Mouse (Mus musculus) ovary, postnatal 36 days (tissue): ENCODE measurements around the gene Wfdc6a.
"Not testable (repeated sequence)": the region's sequence is repeated elsewhere in the genome, so short reads cannot be mapped to it uniquely, and the experiment has no call there.

Experiments used
- DNase-seq: peaks from one replicate; pipeline ENCODE4 v3.0.0; 2022; ENCODE audit warnings: low spot score, mixed read lengths

Gene Wfdc6a

DNA sequence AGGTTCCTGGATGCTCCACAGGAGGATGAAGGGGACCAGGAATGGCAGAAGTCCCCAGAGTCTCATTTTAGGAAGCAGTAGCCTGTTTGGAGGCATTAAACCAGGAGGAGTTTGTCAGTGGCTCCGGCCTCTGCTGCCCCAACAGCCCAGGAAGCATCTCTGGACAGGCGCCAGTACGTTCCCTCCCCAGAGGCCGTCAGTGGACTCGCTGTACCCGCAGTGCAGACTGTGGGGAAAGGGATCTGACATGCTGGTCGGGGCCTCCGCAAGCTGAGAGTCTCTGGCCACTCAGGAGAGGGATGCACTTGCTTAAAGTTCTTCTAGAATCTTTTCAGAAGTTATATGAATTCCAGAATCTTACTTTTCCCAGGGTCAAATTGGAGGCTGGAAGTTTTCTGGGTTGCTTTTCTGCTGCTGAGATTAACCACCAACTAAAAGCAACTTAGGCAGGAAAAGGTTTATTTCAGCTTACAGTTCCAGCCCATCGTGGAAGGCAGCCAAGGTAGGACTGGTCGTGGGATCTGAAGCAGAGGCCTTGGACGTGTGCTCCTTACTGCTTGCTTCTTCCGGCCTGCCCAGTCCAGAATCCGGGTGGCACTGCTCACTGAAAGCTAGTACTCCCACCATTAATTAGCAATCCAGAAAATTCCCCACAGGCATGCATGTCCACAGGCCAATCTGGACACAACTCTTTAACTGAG, at the start of gene Wfdc6a:
Gene Wfdc6a, minus strand, starts transcription at position 423 of the 701 bp plus-strand sequence.
- DNase-seq = peak; percentile 40

DNA sequence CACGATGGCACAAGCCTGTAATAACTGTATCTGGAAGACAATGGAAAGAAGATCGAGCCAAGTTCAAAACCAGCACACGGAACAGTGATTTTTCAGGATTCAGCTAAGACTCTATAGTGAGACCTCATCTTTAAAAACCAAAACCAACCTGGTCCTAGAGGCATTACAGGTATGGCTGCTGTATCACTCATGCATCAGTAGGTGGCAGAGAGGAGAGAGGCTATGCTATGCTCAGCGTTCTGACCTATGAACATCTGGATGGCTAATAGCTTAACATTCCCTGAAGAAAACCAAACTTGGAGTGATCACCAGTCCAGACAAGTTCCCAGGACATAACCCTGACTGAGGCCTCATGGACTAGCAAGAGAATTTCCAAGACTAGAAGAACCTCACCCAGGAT, 36.5 kb upstream of the Wfdc6a start:
- no peak for DNase-seq

DNA sequence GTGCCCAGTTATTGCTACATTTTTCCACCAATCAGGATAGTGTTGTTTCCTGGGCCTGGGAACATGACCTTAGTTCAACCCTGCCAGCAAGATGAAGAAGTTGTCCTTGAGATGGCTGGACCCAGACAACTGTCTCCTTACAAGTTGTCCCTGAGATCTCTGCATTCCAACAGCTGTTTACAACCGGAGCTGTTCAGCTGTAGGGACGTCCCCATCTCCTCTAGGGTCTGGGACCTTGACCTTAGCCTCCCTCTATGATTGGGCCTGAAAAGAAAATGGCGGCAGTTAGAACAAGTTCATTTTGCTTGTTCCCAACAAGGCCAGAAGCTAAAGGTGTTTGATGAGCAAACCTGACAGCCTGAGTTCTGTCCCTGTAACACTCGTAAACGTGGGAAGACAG, 33.8 kb upstream of the Wfdc6a start:
- no peak for DNase-seq

DNA sequence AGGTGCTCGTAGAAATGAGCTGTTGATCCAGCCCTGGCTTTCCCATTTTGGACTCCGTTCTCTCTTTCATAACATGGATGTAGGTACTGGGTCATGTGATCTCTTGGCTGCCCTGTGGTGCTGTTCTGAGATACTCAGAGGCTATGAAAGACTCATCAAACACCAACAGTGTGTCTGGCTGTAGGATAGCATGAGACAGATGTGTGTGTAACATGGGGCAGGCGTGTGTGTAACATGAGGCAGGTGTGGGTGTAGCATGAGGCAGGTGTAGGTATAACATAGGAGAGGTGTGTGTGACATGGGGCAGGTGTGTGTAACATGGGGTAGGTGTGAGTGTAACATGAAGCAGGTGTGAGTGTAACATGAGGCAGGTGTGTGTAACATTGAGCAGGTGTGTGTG, 30.1 kb upstream of the Wfdc6a start:
- no peak for DNase-seq

DNA sequence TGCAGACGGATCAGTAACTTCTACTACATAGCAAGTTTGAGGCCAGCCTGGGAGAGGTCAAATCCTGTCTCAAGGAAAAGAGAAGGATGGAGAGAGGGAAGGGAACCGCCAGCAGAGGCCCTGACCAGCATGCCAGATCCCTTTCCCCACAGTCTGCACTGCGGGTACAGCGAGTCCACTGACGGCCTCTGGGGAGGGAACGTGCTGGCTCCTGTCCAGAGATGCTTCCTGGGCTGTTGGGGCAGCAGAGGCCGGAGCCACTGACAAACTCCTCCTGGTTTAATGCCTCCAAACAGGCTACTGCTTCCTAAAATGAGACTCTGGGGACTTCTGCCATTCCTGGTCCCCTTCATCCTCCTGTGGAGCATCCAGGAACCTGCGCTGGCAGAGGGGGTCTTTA, 28.2 kb upstream of the Wfdc6a start, which contains the start of the genes Wfdc6b and Wfdc8:
Gene Wfdc6b, plus strand, starts transcription at position 52 of the 400 bp plus-strand sequence.
Gene Wfdc8, minus strand, starts transcription at position 156 of the 400 bp plus-strand sequence.
- peak; percentile 68 for DNase-seq

DNA sequence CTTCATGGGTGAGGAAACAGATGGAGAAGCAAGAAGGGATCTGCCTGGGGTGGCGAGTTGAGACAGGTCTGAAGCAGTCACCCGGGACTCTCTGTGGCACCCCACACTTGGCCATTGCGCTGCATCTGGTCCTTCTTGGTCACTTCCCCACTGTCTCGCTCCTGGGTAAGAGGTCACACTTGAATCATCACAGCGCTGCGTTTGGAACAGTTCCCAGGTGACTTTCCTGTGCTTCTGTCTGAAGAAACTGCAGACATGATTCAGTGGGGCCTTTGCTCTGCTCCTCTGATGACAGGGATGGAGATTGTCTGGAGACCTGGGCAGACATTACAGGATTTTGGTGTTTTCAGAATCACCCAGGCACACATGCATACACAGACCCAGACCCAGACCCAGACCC, 23.5 kb upstream of the Wfdc6a start:
- no peak for DNase-seq

DNA sequence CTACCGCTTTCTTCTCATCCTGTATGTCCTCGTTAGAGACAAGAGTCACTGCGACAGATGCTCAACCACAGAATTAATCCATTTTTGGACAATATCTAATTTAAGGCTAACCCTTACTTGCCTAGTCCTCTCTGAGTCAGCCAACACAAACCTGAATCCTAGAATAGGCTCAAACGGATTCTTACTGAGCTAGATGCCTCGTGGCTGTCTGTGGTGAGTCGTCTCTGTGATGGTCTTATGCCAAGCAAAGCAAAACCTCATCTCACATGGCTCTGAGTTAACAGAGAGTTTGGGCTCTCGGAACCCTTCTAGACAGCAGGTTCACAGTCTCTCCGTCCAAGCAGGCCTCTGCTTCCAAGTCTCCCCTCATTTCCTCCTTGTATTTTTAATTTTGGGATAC, 19.2 kb upstream of the Wfdc6a start:
- no peak for DNase-seq

DNA sequence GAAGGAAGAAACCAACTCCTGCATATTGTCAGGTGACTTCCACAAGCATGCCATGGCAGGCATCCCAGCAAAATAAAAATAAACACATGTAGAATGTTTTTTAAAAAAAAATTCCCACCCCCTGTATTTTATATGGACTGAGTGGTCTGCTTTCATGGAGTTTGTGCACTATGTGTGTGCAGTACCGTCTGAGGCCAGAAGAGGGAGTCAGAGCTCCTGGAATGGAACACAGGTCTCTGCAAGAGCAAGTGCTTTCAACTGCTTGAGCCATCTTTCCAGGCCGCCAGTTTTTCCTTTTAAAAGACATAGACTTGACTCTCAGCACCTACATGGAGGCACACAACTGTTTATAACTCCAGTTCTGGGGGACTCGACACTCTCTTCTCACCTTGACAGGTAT, 18.2 kb upstream of the Wfdc6a start:
- no peak for DNase-seq

DNA sequence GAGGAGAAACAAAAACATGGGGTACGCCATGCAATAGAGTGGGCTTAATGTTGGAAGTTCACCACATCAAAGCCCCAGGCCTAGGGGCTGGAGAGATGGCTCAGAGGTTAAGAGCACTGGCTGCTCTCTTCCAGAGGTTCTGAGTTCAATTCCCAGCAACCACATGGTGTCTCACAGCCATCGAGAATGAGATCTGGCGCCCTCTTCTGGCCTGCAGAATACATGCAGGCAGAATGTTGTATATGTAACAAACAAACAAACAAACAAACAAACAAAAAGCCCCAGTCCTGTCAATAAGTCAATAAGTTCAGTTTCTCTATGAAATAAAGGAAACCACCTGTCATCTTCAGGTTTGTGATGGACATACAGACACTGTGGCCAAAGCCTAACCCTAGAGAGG, 14.9 kb upstream of the Wfdc6a start:
- DNase-seq = no peak

DNA sequence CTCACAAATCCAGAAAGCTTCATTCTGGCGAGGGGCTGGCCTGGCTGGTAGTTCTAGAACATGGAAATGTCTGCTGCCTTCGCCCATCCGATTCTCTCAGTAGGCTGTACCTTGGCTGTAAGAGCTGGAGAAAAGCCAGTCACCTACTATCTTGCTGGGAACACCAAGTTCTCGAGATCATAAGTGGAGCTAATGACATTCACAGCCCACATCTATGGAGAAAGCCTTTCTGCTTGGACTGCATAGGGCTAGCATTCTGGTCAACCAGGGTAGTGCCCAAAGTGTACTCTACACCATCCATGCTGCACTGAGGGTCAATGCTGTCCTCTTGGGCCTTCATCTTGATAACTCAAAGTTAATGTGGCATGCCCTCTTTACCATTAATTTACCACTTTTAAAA, 8.2 kb upstream of the Wfdc6a start, which contains the start of gene Eppin:
Gene Eppin, minus strand, starts transcription at position 101 of the 400 bp plus-strand sequence.
- DNase-seq = no peak

DNA sequence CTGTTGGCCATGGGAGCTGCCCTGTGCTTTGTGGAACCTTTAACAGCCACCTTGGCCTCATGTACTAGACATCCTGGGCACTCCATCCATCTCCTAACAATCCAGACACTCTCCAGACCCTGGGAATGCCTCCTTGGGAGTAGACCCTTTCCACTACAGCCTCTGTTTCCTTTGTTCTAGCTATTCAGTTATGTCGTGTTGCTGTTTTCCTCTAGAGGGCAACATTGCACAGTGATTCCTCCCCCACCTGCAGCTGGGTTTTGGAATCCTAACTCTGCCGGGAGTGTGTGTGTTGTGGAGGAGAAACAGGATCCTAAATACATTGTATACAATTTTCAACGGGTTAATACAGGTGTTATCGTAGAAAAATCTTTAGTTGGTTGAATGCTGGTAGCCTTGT, 6.8 kb upstream of the Wfdc6a start:
- DNase-seq = no peak

DNA sequence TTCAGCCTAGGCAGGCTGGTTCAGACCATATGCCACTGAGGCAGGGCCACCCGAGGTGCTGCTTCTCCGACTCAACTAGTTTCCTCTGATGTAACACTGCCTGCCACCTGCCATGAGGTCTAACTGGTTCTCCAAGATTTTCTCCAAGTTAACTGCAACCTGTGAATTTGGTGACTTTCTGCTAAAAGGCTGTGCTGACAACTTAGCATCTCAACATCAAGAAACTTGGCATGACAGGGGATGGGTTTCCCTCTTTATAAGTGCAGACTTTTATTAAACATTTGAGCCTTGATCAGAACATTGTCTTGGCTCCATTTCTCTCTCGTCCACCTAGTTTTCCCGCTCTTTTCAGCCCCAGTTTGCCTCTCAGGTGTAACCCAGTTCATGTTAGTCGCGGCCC, 11.9 kb downstream of the Wfdc6a start, which contains the start of gene Spint3:
Gene Spint3, minus strand, starts transcription at position 101 of the 400 bp plus-strand sequence.
- DNase-seq = not testable (repeated sequence)

DNA sequence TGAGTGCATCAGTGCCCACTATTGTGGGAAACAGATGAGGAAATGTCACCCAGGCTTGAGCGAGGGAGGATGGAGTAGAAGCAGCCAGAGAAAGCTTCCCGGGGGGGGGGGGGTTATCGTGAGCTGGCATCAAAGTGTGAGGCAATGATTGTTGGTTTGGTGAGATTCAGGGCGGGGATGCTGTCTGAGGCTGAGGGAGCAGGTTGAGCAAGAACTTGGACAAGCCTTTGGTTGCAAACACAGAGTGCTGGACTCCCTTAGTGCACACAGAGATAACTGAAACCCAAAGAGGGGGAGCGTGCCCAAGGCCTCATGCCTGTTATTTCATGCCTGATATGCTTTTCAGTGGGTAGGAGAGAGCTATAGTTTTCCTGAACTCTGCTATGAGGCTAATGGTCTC, 17.8 kb downstream of the Wfdc6a start:
- no peak for DNase-seq

DNA sequence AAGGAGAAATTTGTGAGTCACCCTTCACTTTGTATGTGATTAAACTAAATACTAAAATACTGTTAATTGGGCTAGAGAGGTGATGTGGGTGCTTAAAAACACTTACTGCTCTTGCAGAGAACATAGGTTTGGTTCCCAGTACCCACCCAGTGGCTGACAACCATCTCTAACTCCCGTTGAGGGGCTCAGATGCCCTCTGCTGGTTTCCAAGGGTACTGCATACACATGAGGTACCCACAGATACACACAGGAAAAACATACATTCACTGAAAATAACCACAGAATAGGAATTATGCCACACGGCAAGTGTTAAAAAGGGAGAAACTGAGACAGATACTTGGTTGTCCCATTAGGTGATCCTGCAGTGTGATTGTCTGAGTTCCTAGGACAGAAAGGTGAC, 18.2 kb downstream of the Wfdc6a start:
- DNase-seq = no peak

DNA sequence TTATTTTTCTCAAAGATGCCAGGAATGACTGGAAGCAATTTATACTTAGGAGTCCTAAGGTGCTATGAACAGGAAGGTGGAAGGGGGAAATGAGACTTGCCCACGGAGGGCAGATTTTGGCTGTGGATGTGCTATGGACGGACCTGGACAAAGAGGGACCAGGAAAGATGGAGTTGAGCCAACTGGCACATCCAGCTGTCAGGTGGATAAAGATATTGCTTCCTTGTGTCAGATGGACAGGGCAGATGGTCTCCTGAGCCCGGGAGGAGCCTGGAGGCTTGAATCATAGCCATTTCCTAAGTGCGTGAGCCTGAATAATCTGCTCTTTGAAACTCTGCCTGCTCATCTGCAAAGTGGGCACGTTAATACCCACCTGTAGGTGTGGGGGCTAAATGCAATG, 20.9 kb downstream of the Wfdc6a start:
- no peak for DNase-seq

DNA sequence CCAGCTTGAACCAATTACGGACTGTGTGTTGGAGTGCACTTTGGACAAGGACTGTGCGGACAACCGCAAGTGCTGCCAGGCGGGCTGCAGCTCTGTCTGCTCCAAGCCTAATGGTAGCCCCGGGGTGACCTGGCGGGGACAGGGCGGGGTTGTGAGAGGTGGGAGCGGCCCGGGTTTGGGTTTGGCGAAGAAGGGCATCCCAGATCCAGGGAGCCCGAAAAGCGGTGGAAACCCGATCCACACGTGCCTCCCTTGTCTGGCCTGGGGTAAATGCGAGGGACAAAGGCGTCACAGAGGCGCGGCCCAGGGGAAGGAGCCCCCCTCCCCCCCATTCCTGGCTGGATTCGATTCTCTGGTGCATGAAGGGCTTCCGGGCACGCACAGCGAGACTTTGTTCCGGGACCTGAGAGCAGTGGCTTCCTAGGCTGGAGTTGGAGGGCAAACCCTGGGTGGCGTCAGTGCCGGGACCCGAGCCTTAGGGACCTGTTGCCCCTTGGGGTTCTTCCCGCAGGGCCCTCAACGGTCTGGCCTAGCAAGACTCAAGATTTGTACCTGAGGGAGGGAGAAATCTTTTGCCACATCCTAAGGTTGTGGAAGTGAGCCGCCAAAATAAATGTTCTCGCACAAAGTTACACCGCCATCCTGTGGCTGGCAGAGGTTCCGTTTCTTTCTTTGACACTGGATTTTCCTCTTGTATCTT, 21.8 kb downstream of the Wfdc6a start:
- DNase-seq = peak; percentile 32

DNA sequence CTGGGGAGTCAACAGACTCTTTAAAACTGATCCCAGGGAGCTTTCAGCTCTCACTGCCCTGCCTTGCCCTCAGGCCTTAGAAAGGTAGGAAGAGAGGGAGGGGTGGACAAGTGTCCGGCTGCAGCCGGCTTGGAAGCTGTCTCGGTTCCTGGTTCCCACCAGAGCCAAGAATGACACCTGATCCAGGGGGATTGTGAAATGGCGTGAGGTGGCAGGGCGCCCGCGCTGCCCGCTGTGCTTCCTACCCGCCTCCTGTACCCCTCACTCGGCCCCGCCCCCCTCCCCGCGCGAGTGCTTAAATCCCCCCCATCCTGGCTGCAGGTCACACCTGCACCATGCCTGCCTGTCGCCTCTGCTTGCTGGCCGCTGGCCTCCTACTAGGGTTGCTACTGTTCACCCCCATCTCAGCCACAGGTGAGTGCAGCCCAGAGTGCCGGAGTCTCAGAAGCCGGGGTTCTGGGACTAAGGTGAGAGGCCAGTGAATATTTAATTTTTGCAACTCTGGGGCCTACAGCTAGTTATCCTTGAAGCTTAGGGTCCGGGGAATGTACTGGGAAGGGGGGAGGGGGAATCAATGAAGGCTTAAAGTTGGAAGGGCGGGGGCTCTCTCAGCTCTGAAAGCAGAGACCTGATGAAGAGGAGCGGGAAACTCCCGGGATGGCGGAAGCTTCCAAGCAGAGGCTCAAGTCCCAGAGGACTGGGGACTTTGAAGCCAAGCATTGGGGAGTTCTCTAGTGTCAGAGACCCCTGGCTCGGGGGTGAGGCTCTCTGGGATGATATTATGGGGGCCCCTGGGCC, 22.7 kb downstream of the Wfdc6a start, which contains the start of gene Wfdc2:
Gene Wfdc2, plus strand, starts transcription at position 23 of the 798 bp plus-strand sequence.
- peak; percentile 19 for DNase-seq

DNA sequence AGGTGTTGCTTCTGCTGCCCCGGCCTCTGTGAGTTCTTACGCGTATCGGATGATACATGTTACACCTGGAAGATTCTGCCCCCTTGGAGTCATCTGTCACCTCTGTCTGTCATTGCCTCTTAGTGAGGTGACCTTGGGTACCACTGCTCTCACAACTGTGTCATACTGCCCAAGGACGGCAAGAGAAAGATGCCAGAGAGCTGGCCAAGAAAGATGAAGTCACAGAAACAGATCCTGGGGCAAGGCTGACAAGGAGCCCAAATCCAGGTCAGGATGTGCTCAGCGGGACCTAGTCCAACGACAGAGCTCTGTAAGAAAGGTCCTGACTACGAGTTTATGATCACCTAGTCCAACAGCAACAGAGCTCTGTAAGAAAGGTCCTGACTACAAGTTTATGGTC, 25.1 kb downstream of the Wfdc6a start:
- no peak for DNase-seq

DNA sequence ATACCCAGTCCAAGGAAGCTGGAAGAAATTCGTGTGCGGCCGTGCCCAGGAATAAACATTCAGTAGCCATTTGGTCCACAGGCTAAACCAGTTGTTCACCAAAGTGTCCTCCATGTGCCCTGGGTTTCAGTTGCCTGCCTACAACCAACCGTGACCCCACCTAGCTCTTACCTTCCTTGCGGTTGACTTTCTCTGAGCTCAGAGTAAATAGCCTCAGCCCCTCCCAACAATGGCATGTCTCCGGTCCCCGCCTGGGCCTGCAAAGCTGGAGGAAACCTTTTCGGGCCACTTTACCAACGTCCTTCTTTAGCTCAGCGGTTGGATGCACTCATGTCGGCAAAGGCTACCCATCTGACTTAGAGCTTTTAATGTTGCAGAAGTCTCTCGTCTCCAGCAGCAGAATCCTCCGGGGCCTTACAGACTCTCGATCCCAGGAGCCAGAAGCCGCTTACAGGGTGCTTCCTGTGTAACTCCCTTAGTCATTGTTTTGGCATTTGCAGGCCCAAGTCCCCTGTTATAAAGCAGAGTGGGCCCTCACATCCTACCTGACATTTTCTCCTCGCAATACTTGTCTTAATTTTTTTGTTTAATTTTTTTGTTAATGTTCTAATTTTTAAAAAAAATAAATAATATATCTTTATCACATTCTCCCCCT, 26.1 kb downstream of the Wfdc6a start:
- DNase-seq = no peak

DNA sequence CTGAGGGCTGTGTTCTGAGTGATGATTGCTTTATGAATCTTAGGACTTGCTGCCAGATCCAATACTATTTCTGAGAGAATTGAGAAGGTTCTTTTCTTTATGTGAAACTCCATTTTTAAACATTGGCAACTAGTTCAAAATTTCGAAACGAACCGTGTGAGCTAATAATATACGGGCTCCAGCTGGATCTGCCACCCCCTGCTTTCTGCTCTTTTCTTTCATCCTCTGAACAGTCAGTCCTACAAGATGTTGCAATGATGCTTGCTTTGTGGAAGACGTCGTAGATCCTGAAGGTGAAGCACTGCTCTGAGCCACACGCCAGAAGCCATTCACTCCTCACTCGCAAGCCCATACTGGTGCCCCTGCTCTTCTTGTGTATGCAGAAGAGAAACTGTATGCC, 26.8 kb downstream of the Wfdc6a start:
- no peak for DNase-seq

DNA sequence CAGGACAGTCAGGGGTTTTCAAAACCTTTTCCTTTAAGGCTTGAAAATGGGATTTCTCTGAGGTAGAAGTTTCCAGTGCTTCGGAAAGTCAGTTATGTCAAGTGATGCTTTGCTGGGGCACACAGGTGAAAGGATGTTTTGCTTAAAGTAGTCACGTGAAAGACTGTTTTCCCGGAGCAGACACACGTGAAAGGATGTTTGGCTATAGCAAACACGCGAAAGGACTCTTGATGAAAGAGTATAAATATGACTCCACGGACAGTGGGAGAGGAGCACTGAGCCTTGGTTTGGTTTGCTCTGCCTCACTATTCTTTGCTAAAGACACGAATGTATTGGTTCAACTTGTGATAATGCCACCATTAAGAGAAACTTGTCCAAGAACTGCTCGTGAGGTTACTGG, 33.7 kb downstream of the Wfdc6a start:
- DNase-seq = no peak

DNA sequence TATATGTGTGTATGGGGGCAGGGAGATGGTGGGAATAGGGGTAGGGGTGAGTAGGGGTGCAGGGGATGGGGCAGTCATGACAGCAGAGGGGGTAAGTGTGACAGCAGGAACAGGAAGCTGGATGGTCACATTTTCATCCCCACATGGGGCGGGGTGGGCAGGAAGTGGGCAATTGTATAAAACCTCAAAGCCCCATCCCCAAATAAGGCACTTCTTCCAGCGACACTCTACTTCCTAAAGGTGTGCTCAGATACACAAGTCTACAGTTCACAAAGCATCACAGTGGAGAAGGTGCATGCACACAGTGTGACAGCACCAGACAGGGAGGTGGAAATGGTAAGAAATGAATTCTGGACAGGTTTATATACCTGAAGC, 34.4 kb downstream of the Wfdc6a start:
- no peak for DNase-seq
